Mouse (Mus musculus) spleen, adult 2 months (tissue): ENCODE results near the gene Sacm1l.

ENCODE experiments used
- CTCF ChIP-seq: fragments of 200-500 bp; IDR thresholded peaks from 2 replicates; pipeline ENCODE4 v1.5.1; 2011; ENCODE audit warnings: mild to moderate bottlenecking, inconsistent platforms; ENCODE audit not compliant: insufficient read depth, insufficient read length, insufficient replicate concordance; ENCODE audit errors: extremely low read depth
- POLR2A ChIP-seq: fragments of 200-500 bp; IDR thresholded peaks from 2 replicates; pipeline ENCODE4 v1.6.1; 2011; ENCODE audit warnings: low read depth, low read length, inconsistent platforms

DNA sequence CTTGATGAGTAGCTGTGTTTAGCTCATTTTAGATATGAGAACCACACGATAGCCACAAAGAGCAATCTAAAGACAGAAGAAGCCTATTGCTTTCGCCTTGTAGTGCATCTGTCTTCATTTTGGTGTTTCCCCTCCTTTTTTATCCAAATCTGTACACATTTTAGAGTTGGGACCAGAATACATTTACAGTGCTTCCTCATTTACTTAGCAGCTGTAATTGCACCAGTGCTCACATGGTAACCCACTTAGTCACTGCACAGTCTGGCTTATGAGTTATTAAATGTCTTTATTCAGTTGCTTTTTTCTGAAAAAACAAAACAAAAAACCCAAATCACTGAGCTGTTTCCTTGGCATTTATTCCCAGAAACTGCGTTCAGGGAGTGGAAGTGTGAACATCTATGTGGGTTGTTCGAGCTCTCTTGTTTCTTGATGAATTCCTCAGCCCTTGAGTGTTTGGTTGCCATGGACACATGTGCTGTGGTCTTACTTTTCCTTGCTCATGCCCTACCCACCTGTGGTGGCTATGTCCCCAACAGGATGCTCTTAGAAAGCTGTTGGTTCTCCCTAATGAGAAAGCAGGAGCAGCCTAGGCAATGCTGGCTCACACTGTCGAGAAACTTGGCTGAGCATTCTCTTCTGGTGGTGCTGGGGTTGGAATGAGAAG is 26.3 kb upstream of the Sacm1l start:
- no peak for TF ChIP-seq POLR2A
- no peak for TF ChIP-seq CTCF
